Mouse (Mus musculus) testis, adult 2 months (tissue): ENCODE measurements around the gene 0610030E20Rik.

Experiments used
- CTCF ChIP-seq: fragments of 200-500 bp; IDR thresholded peaks from 2 replicates; pipeline ENCODE4 v1.5.1; 2012; ENCODE audit warnings: low read depth, mild to moderate bottlenecking, inconsistent platforms, low read length, moderate library complexity; ENCODE audit not compliant: control insufficient read depth, insufficient read depth, insufficient replicate concordance
- POLR2A ChIP-seq: fragments of 200-500 bp; IDR thresholded peaks from 2 replicates; pipeline ENCODE4 v1.6.1; 2012; ENCODE audit warnings: low read depth, mild to moderate bottlenecking, inconsistent platforms, low read length, moderate library complexity; ENCODE audit not compliant: control insufficient read depth

GRCm38 (mm10) chr6:72352636-72353405, 5.7 kb downstream of the 0610030E20Rik start:
- TF ChIP-seq CTCF (no peak), POLR2A (no peak)
